Mouse (Mus musculus) C2C12 (cell line): ENCODE data around the gene Tnni3k.

Experiments
- CEBPB ChIP-seq: IDR thresholded peaks from one replicate; pipeline ENCODE4 v1.6.1; 2011; ENCODE audit warnings: low read depth, mild to moderate bottlenecking, control low read depth, moderate library complexity
- CTCF ChIP-seq: IDR thresholded peaks from one replicate; pipeline ENCODE4 v1.5.1; 2011; ENCODE audit not compliant: control insufficient read depth, insufficient read depth, insufficient read length
- FOSL1 ChIP-seq: IDR thresholded peaks from one replicate; pipeline ENCODE4 v1.8.0; 2011; ENCODE audit warnings: mild to moderate bottlenecking, low read length; ENCODE audit not compliant: poor library complexity, insufficient read depth, severe bottlenecking
- MAX ChIP-seq: IDR thresholded peaks from one replicate; pipeline ENCODE4 v1.6.1; 2011; ENCODE audit warnings: mild to moderate bottlenecking, control low read depth
- MYOD1 ChIP-seq: IDR thresholded peaks from one replicate; pipeline ENCODE4 v1.6.1; 2011; ENCODE audit warnings: low read depth; ENCODE audit not compliant: control insufficient read depth, insufficient read length
- MYOG ChIP-seq: IDR thresholded peaks from one replicate; pipeline ENCODE4 v1.6.1; 2011; ENCODE audit not compliant: control insufficient read depth, insufficient read length; ENCODE audit errors: extremely low read depth
- USF1 ChIP-seq: IDR thresholded peaks from one replicate; pipeline ENCODE4 v1.6.1; 2011; ENCODE audit warnings: low read depth, mild to moderate bottlenecking, control low read depth, moderate library complexity

- no peak for TF ChIP-seq CTCF
- TF ChIP-seq MYOD1: no peak
- TF ChIP-seq CEBPB: no peak
- TF ChIP-seq USF1: no peak
- TF ChIP-seq MAX: no peak
- TF ChIP-seq MYOG: no peak
- no peak for TF ChIP-seq FOSL1
Measured at GRCm38 (mm10) chr3:154771651-154772050, 283.6 kb downstream of the Tnni3k start.
